Comparison of ENCODE assay signal across 8 mouse cellular contexts in genomic region chr7:27228865-27229264, GRCm38 (mm10). TPM values are rescaled to one million over a fixed set of nuclear protein-coding genes. Genes with fewer than 3 reads are reported as not detected.
DNase-seq lines count a peak whose midpoint lies in the region; ATAC-seq and TF ChIP-seq lines count a peak whose summit lies in the region.

No protein-coding gene starts in this region.

- 20% methylated on average over 6 of the region's 6 CpGs for WGBS in heart, embryonic 11.5 days (ENCODE audit: insufficient replicate concordance)
- WGBS in hindbrain, embryonic 10.5 days = 20% methylated on average over 6 of the region's 6 CpGs

- intact Hi-C loops in left cerebral cortex, postnatal 4 days (cut with DNase I) = no loop called here

- H3K36me3 ChIP-seq in heart, embryonic 11.5 days (ENCODE audit: control insufficient read depth, insufficient read depth, low read length) = no peaks in the 10 kb centered on the region; the same call in 1 of the 2 replicates
- H3K36me3 ChIP-seq in G1E (replicated peaks) = peaks cover 31% of the 10 kb centered on the region
- peaks cover 6% of the 10 kb centered on the region; the same call in 1 of the 2 replicates for H3K36me3 ChIP-seq in hindbrain, embryonic 10.5 days

- H3K4me1 ChIP-seq in heart, embryonic 11.5 days (ENCODE audit: control insufficient read depth, insufficient read depth, low read length) = peaks cover 33% of the 10 kb centered on the region
- H3K4me1 ChIP-seq in G1E (ENCODE audit: insufficient read depth, low read depth, low read length) = peaks cover 66% of the 10 kb centered on the region
- H3K4me1 ChIP-seq in hindbrain, embryonic 10.5 days (replicated peaks) = peaks cover 69% of the 10 kb centered on the region

- no peaks in the 10 kb centered on the region for H3K27me3 ChIP-seq in heart, embryonic 11.5 days (ENCODE audit: control insufficient read depth, insufficient read depth, low read length)
- no peaks in the 10 kb centered on the region for H3K27me3 ChIP-seq in G1E (ENCODE audit: insufficient read depth, low read length)
- no peaks in the 10 kb centered on the region for H3K27me3 ChIP-seq in hindbrain, embryonic 10.5 days (ENCODE audit: insufficient read depth, poor library complexity, severe bottlenecking)

- peak overlapping the region; percentile 75 for H3K4me2 ChIP-seq in heart, embryonic 11.5 days

- ATAC-seq in heart, embryonic 11.5 days (replicated peaks; ENCODE audit: insufficient number of reproducible peaks, low FRiP score, low TSS enrichment) = no peak
- no peak for ATAC-seq in G1E (ENCODE audit: extremely low read depth, insufficient number of reproducible peaks, low FRiP score, poor library complexity, severe bottlenecking)
- peak; percentile 5; the same call in 1 of the 2 replicates for ATAC-seq in megakaryocyte progenitor cell, adult 5-6 weeks (replicated peaks; ENCODE audit: poor library complexity)

- peak overlapping the region; percentile 82 for H3K9ac ChIP-seq in heart, embryonic 11.5 days (ENCODE audit: low read depth, low read length)

- no peak for DNase-seq in heart, adult 9 months (ENCODE audit: low spot score in 2 of 2)
- no peak for DNase-seq in G1E (ENCODE audit: low spot score)
- DNase-seq in hindbrain, embryonic 10.5 days (ENCODE audit: low spot score) = no peak
- no peak for DNase-seq in left cerebral cortex, postnatal 4 days
- no peak for DNase-seq in embryo, embryonic 9.5 days (ENCODE audit: extremely low spot score)
- DNase-seq in B cell, adult 2 months = no peak

- no peak for TF ChIP-seq CTCF in G1E (IDR thresholded peaks at IDR 0.05; ENCODE audit: low read depth, low read length)

- peak overlapping the region; percentile 69 for H3K4me3 ChIP-seq in heart, embryonic 11.5 days (ENCODE audit: low read depth, low read length)
- H3K4me3 ChIP-seq in G1E (ENCODE audit: low read depth, low read length) = peak overlapping the region; percentile 89
- peak overlapping the region; percentile 93 for H3K4me3 ChIP-seq in hindbrain, embryonic 10.5 days

- H3K27ac ChIP-seq in heart, embryonic 11.5 days (ENCODE audit: low read depth, low read length) = peak overlapping the region; percentile 81
- peak overlapping the region; percentile 95 for H3K27ac ChIP-seq in hindbrain, embryonic 10.5 days

- H3K9me3 ChIP-seq in heart, embryonic 11.5 days (replicated peaks; ENCODE audit: control insufficient read depth, low read length) = no peaks in the 10 kb centered on the region
- H3K9me3 ChIP-seq in G1E (replicated peaks) = no peaks in the 10 kb centered on the region
- H3K9me3 ChIP-seq in hindbrain, embryonic 10.5 days = no peaks in the 10 kb centered on the region

RNA-seq across cellular contexts. Expression of gene Itpkc, which starts 0.4 kb away (rescaled TPM):
- polyA plus RNA-seq in heart, embryonic 11.5 days (2014; fragmentation: Nextera tagmentation; extraction: Ambion mirVana) = 2.8 and 3.2 TPM in 2 replicates
- total RNA-seq in G1E (2014; fragmentation: Nextera tagmentation) (5.3 and 6.6 TPM in 2 replicates), G1E (2017) (4.6 TPM in 2 replicates)
- 3.5 and 3.9 TPM in 2 replicates for polyA plus RNA-seq in G1E (2012)
- polyA plus RNA-seq in hindbrain, embryonic 10.5 days (2016; fragmentation: Nextera tagmentation; extraction: Ambion mirVana) = 5.6 and 6.8 TPM in 2 replicates
- total RNA-seq in megakaryocyte progenitor cell, adult 5-6 weeks (2015) = 1.7 and 1.9 TPM in 2 replicates
- total RNA-seq in megakaryocyte progenitor cell, adult 5-6 weeks (2017) = 2.5 and 2.7 TPM in 2 replicates
- total RNA-seq in left cerebral cortex, postnatal 4 days (2021) = 10 to 100 TPM; 14.1 to 14.3 TPM

RNA-seq across cellular contexts. Expression of gene Coq8b, which starts 4.0 kb away (rescaled TPM):
- 9.1 and 10.6 TPM in 2 replicates for polyA plus RNA-seq in heart, embryonic 11.5 days (2014; fragmentation: Nextera tagmentation; extraction: Ambion mirVana)
- 19.3 and 30.4 TPM in 2 replicates for total RNA-seq in G1E (2014; fragmentation: Nextera tagmentation)
- 25.3 and 25.5 TPM in 2 replicates for total RNA-seq in G1E (2017)
- polyA plus RNA-seq in G1E (2012) = 62.2 and 65.3 TPM in 2 replicates
- 22.4 and 27.2 TPM in 2 replicates for polyA plus RNA-seq in hindbrain, embryonic 10.5 days (2016; fragmentation: Nextera tagmentation; extraction: Ambion mirVana)
- 8.4 and 11.8 TPM in 2 replicates for total RNA-seq in megakaryocyte progenitor cell, adult 5-6 weeks (2015)
- total RNA-seq in megakaryocyte progenitor cell, adult 5-6 weeks (2017) = 10.9 and 14.8 TPM in 2 replicates
- total RNA-seq in left cerebral cortex, postnatal 4 days (2021) = 10 to 100 TPM; 23.6 to 27.0 TPM

RNA-seq across cellular contexts. Expression of gene Numbl, which starts 29.4 kb away (rescaled TPM):
- polyA plus RNA-seq in heart, embryonic 11.5 days (2014; fragmentation: Nextera tagmentation; extraction: Ambion mirVana) = 3.4 and 4.6 TPM in 2 replicates
- total RNA-seq in G1E (2014; fragmentation: Nextera tagmentation) = 2.9 and 4.5 TPM in 2 replicates
- total RNA-seq in G1E (2017) = 1.3 and 1.6 TPM in 2 replicates
- 5.7 TPM in 2 replicates for polyA plus RNA-seq in G1E (2012)
- 28.9 and 53.1 TPM in 2 replicates for polyA plus RNA-seq in hindbrain, embryonic 10.5 days (2016; fragmentation: Nextera tagmentation; extraction: Ambion mirVana)
- 0.37 and 1.3 TPM in 2 replicates for total RNA-seq in megakaryocyte progenitor cell, adult 5-6 weeks (2015)
- 0.57 and 0.83 TPM in 2 replicates for total RNA-seq in megakaryocyte progenitor cell, adult 5-6 weeks (2017)
- 100 to 1,000 TPM; 101 to 104 TPM for total RNA-seq in left cerebral cortex, postnatal 4 days (2021)

RNA-seq across cellular contexts. Expression of gene Snrpa, which starts 32.8 kb away (rescaled TPM):
- polyA plus RNA-seq in heart, embryonic 11.5 days (2014; fragmentation: Nextera tagmentation; extraction: Ambion mirVana) = 191 and 210 TPM in 2 replicates
- total RNA-seq in G1E (2014; fragmentation: Nextera tagmentation) (249 and 291 TPM in 2 replicates), G1E (2017) (96.6 and 101 TPM in 2 replicates)
- polyA plus RNA-seq in G1E (2012) = 608 and 872 TPM in 2 replicates
- 393 and 408 TPM in 2 replicates for polyA plus RNA-seq in hindbrain, embryonic 10.5 days (2016; fragmentation: Nextera tagmentation; extraction: Ambion mirVana)
- total RNA-seq in megakaryocyte progenitor cell, adult 5-6 weeks (2015) = 206 and 215 TPM in 2 replicates
- 88.4 and 96.6 TPM in 2 replicates for total RNA-seq in megakaryocyte progenitor cell, adult 5-6 weeks (2017)
- 100 to 1,000 TPM in 1 of 2 experiments, 10 to 100 TPM in 1; 98.6 to 110 TPM for total RNA-seq in left cerebral cortex, postnatal 4 days (2021)

RNA-seq across cellular contexts. Expression of gene BC024978, which starts 33.3 kb away (rescaled TPM):
- 2.3 and 3.5 TPM in 2 replicates for polyA plus RNA-seq in heart, embryonic 11.5 days (2014; fragmentation: Nextera tagmentation; extraction: Ambion mirVana)
- total RNA-seq in G1E (2014; fragmentation: Nextera tagmentation) (14.5 and 15.5 TPM in 2 replicates), G1E (2017) (2.7 and 3.3 TPM in 2 replicates)
- polyA plus RNA-seq in G1E (2012) = 3.5 and 4.8 TPM in 2 replicates
- 3.6 and 4.3 TPM in 2 replicates for polyA plus RNA-seq in hindbrain, embryonic 10.5 days (2016; fragmentation: Nextera tagmentation; extraction: Ambion mirVana)
- total RNA-seq in megakaryocyte progenitor cell, adult 5-6 weeks (2015) = 6.0 and 6.1 TPM in 2 replicates
- 0.58 and 1.0 TPM in 2 replicates for total RNA-seq in megakaryocyte progenitor cell, adult 5-6 weeks (2017)
- total RNA-seq in left cerebral cortex, postnatal 4 days (2021) = 10 to 100 TPM; 16.3 to 18.0 TPM

Comparison
In these comparisons a context has a peak if more than half of its experiments do, and no peak if none do; other contexts are left out.
1. RNA of gene Numbl, which starts 29.4 kb away (total RNA-seq): 101 to 104 TPM in left cerebral cortex, postnatal 4 days; 1.3 to 4.5 TPM in G1E and 0.37 to 1.3 TPM in megakaryocyte progenitor cell, adult 5-6 weeks; every median in the first group is over 10 times any median in the second.
2. Peak in every context shown above with its lines, with median percentiles within 50 percentile points of each other: H3K4me3 ChIP-seq.